ENCODE assay signal across 22 mouse cellular contexts in genomic region chr4:66414778-66415177, GRCm38 (mm10). TPM values are rescaled to one million over a fixed set of nuclear protein-coding genes. Genes with fewer than 3 reads are reported as not detected.
DNase-seq lines count a peak whose midpoint lies in the region; ATAC-seq and TF ChIP-seq lines count a peak whose summit lies in the region.
"Had no signal": no experiment of that assay in that cellular context is flagged by ENCODE, and none has a peak within 500 bp of the region (broad histone marks: within the 10 kb centered on the region; RNA-seq: fewer than 3 reads in every experiment).

No protein-coding gene starts in this region.

- H3K27ac ChIP-seq in intestine, postnatal 0 days (ENCODE audit: low read depth, low read length), result no peak overlapping the region
- no peak overlapping the region for H3K27ac ChIP-seq in intestine, embryonic 16.5 days (ENCODE audit: low read length)
- H3K27ac ChIP-seq in lung, embryonic 14.5 days (ENCODE audit: low read depth), result no peak overlapping the region
- no peak overlapping the region for H3K27ac ChIP-seq in stomach, embryonic 15.5 days
- no peak overlapping the region for H3K27ac ChIP-seq in cerebellum, adult 2 months (ENCODE audit: insufficient read depth, low read length)
- H3K27ac ChIP-seq: embryonic facial prominence, embryonic 10.5 days; hindbrain, embryonic 10.5 days; liver, embryonic 12.5 days; midbrain, embryonic 12.5 days; neural tube, embryonic 15.5 days had no signal

- no peak for TF ChIP-seq POLR2A in cerebellum, adult 2 months (IDR thresholded peaks at IDR 0.05; ENCODE audit: borderline replicate concordance, insufficient read depth, low read length)

- no peak overlapping the region for H3K4me3 ChIP-seq in intestine, postnatal 0 days (ENCODE audit: low read depth, low read length)
- no peak overlapping the region for H3K4me3 ChIP-seq in intestine, embryonic 16.5 days (ENCODE audit: low read length)
- H3K4me3 ChIP-seq in lung, embryonic 14.5 days (ENCODE audit: low read depth, low read length), result no peak overlapping the region; the same call in 1 of the 2 replicates
- peak overlapping the region; percentile 25 for H3K4me3 ChIP-seq in stomach, embryonic 15.5 days (replicated peaks)
- H3K4me3 ChIP-seq in cerebellum, adult 2 months (replicated peaks; ENCODE audit: insufficient read depth, low read depth, low read length), result no peak overlapping the region
- H3K4me3 ChIP-seq: embryonic facial prominence, embryonic 10.5 days; erythroblast, embryonic 14.5 days; heart, embryonic 12.5 days; hindbrain, embryonic 10.5 days; liver, embryonic 12.5 days; midbrain, embryonic 12.5 days; neural tube, embryonic 15.5 days had no signal

- no peak for TF ChIP-seq CTCF in intestine, postnatal 0 days (IDR thresholded peaks at IDR 0.05; ENCODE audit: low read depth)
- no peak for TF ChIP-seq CTCF in lung, embryonic 14.5 days (IDR thresholded peaks at IDR 0.05; ENCODE audit: low read depth)
- no peak for TF ChIP-seq CTCF in cerebellum, adult 2 months (IDR thresholded peaks at IDR 0.05; ENCODE audit: borderline replicate concordance, insufficient read depth, low read depth, low read length)

- peak; percentile 43 for DNase-seq in lung, embryonic 14.5 days
- no peak for DNase-seq in lung, postnatal 4 days
- peak; percentile 43 for DNase-seq in Muller cell, postnatal 12 days (ENCODE audit: inconsistent ontology term)
- DNase-seq in cerebellum, adult 2 months, result no peak
- DNase-seq: adrenal gland, adult 2 months; cerebellum, adult 11-12 months; cerebellum, postnatal 36 days; right cerebral cortex, adult 18-20 months; thymus, postnatal 14 days had no signal

- H3K9ac ChIP-seq in intestine, postnatal 0 days (ENCODE audit: low read depth, low read length), result no peak overlapping the region
- H3K9ac ChIP-seq in intestine, embryonic 16.5 days (ENCODE audit: low read depth, low read length), result no peak overlapping the region
- H3K9ac ChIP-seq in lung, embryonic 14.5 days, result no peak overlapping the region
- H3K9ac ChIP-seq in stomach, embryonic 15.5 days, result no peak overlapping the region
- H3K9ac ChIP-seq: heart, embryonic 12.5 days; liver, embryonic 12.5 days; midbrain, embryonic 12.5 days; neural tube, embryonic 15.5 days had no signal

- H3K9me3 ChIP-seq in intestine, postnatal 0 days (ENCODE audit: control insufficient read depth), result no peaks in the 10 kb centered on the region
- H3K9me3 ChIP-seq in intestine, embryonic 16.5 days (ENCODE audit: control insufficient read depth, low read length), result no peaks in the 10 kb centered on the region
- no peaks in the 10 kb centered on the region for H3K9me3 ChIP-seq in lung, embryonic 14.5 days (ENCODE audit: low read depth, low read length)
- no peaks in the 10 kb centered on the region for H3K9me3 ChIP-seq in stomach, embryonic 15.5 days
- H3K9me3 ChIP-seq: embryonic facial prominence, embryonic 10.5 days; heart, embryonic 12.5 days; hindbrain, embryonic 10.5 days; liver, embryonic 12.5 days; midbrain, embryonic 12.5 days; neural tube, embryonic 15.5 days had no signal

- peak overlapping the region; percentile 24 for H3K4me2 ChIP-seq in intestine, postnatal 0 days (replicated peaks; ENCODE audit: low read depth)
- H3K4me2 ChIP-seq in intestine, embryonic 16.5 days (ENCODE audit: low read depth, low read length), result no peak overlapping the region
- peak overlapping the region; percentile 43 for H3K4me2 ChIP-seq in lung, embryonic 14.5 days
- H3K4me2 ChIP-seq in stomach, embryonic 15.5 days, result peak overlapping the region; percentile 34
- H3K4me2 ChIP-seq: heart, embryonic 12.5 days; liver, embryonic 12.5 days; midbrain, embryonic 12.5 days; neural tube, embryonic 15.5 days had no signal

- H3K27me3 ChIP-seq in intestine, postnatal 0 days (replicated peaks; ENCODE audit: control insufficient read depth, insufficient read depth, low read length), result no peaks in the 10 kb centered on the region
- no peaks in the 10 kb centered on the region for H3K27me3 ChIP-seq in intestine, embryonic 16.5 days (replicated peaks; ENCODE audit: control insufficient read depth, insufficient read depth, low read length)
- H3K27me3 ChIP-seq in lung, embryonic 14.5 days (ENCODE audit: insufficient read depth, low read length), result no peaks in the 10 kb centered on the region
- H3K27me3 ChIP-seq in stomach, embryonic 15.5 days (replicated peaks), result no peaks in the 10 kb centered on the region
- no peaks in the 10 kb centered on the region for H3K27me3 ChIP-seq in cerebellum, adult 2 months (ENCODE audit: control insufficient read depth, insufficient read depth, low read length)
- H3K27me3 ChIP-seq: heart, embryonic 12.5 days; liver, embryonic 12.5 days; midbrain, embryonic 12.5 days; neural tube, embryonic 15.5 days had no signal

- 66% methylated on average over 8 of the region's 8 CpGs for WGBS in intestine, postnatal 0 days
- 63% methylated on average over 8 of the region's 8 CpGs for WGBS in intestine, embryonic 16.5 days
- 40% methylated on average over 8 of the region's 8 CpGs for WGBS in lung, embryonic 14.5 days
- 56% methylated on average over 8 of the region's 8 CpGs for WGBS in stomach, embryonic 15.5 days
- WGBS in cerebellum, adult 2 months, result 76% methylated on average over 8 of the region's 8 CpGs

- ATAC-seq in intestine, postnatal 0 days, result no peak
- no peak for ATAC-seq in intestine, embryonic 16.5 days
- ATAC-seq in lung, embryonic 14.5 days (ENCODE audit: insufficient read depth), result no peak
- no peak for ATAC-seq in stomach, embryonic 15.5 days (ENCODE audit: insufficient read depth, low FRiP score, low read depth)
- no peak for ATAC-seq in erythroblast, adult 5-6 weeks (replicated peaks; ENCODE audit: low FRiP score, poor library complexity, severe bottlenecking)
- ATAC-seq: forebrain, embryonic 14.5 days; liver, embryonic 12.5 days had no signal

- no peaks in the 10 kb centered on the region for H3K4me1 ChIP-seq in intestine, postnatal 0 days (replicated peaks; ENCODE audit: control insufficient read depth, insufficient read depth, low read length)
- H3K4me1 ChIP-seq in intestine, embryonic 16.5 days (ENCODE audit: control insufficient read depth, insufficient read depth, low read length), result no peaks in the 10 kb centered on the region
- no peaks in the 10 kb centered on the region for H3K4me1 ChIP-seq in lung, embryonic 14.5 days (ENCODE audit: insufficient read depth)
- H3K4me1 ChIP-seq in stomach, embryonic 15.5 days, result no peaks in the 10 kb centered on the region
- H3K4me1 ChIP-seq in cerebellum, adult 2 months (ENCODE audit: control insufficient read depth, insufficient read depth, low read length), result no peaks in the 10 kb centered on the region
- H3K4me1 ChIP-seq: embryonic facial prominence, embryonic 10.5 days; heart, embryonic 12.5 days; hindbrain, embryonic 10.5 days; liver, embryonic 12.5 days; midbrain, embryonic 12.5 days; neural tube, embryonic 15.5 days had no signal

- no peaks in the 10 kb centered on the region for H3K36me3 ChIP-seq in intestine, postnatal 0 days (ENCODE audit: control insufficient read depth, insufficient read depth)
- no peaks in the 10 kb centered on the region for H3K36me3 ChIP-seq in intestine, embryonic 16.5 days (ENCODE audit: control insufficient read depth, insufficient read depth, low read length)
- no peaks in the 10 kb centered on the region for H3K36me3 ChIP-seq in lung, embryonic 14.5 days (ENCODE audit: insufficient read depth)
- H3K36me3 ChIP-seq in stomach, embryonic 15.5 days, result no peaks in the 10 kb centered on the region
- H3K36me3 ChIP-seq: embryonic facial prominence, embryonic 10.5 days; heart, embryonic 12.5 days; hindbrain, embryonic 10.5 days; liver, embryonic 12.5 days; midbrain, embryonic 12.5 days; neural tube, embryonic 15.5 days had no signal

RNA-seq across cellular contexts. Expression of gene Astn2, which starts 10.4 kb away (rescaled TPM):
- 0.18 TPM in 2 replicates for polyA plus RNA-seq in intestine, postnatal 0 days (2015; fragmentation: Nextera tagmentation; extraction: Ambion mirVana)
- polyA plus RNA-seq in intestine, embryonic 16.5 days (2015; fragmentation: Nextera tagmentation; extraction: Ambion mirVana), result 0.17 and 0.20 TPM in 2 replicates
- 1.1 and 1.2 TPM in 2 replicates for polyA plus RNA-seq in lung, embryonic 14.5 days (2014; fragmentation: Nextera tagmentation; extraction: Ambion mirVana)
- polyA plus RNA-seq in stomach, embryonic 15.5 days (2015; fragmentation: Nextera tagmentation; extraction: Ambion mirVana), result 0.79 and 0.82 TPM in 2 replicates
- total RNA-seq in erythroblast, adult 5-6 weeks (2015; ENCODE audit: low replicate concordance), result not detected in 2 replicates
- not detected in 2 replicates for total RNA-seq in erythroblast, adult 5-6 weeks (2017; ENCODE audit: low replicate concordance)
- polyA plus RNA-seq in cerebellum, adult 2 months (2012; rRNA removed), result 56.9 and 68.1 TPM in 2 replicates
- total RNA-seq: MEL had no signal
- polyA plus RNA-seq: erythroblast, embryonic 14.5 days had no signal

Comparison
In these comparisons a context has a peak if more than half of its experiments do, and no peak if none do; other contexts are left out.
1. DNase-seq: peak in lung, embryonic 14.5 days (single experiment) and Muller cell, postnatal 12 days (single experiment); none in lung, postnatal 4 days (0 of 2) and cerebellum, adult 2 months (0 of 2).
2. RNA of gene Astn2, which starts 10.4 kb away (polyA plus RNA-seq): 56.9 to 68.1 TPM in cerebellum, adult 2 months; 1.1 to 1.2 TPM in lung, embryonic 14.5 days, 0.79 to 0.82 TPM in stomach, embryonic 15.5 days, 0.18 TPM in intestine, postnatal 0 days and 0.17 to 0.20 TPM in intestine, embryonic 16.5 days; every median in the first group is over 10 times any median in the second.